Mouse (Mus musculus) megakaryocyte, embryonic 14.5 days (primary cell): ENCODE measurements at regions not wholly inside any gene's neighbourhood (a gene's known extent, or its start where the extent isn't known, plus 50 kb on each side); places are given as distances from the start of the nearest gene placed in this dataset.

Experiments
- H3K27me3 ChIP-seq: replicated peaks from 2 replicates; pipeline ENCODE3; 2012; ENCODE audit warnings: inconsistent platforms
- H3K36me3 ChIP-seq: replicated peaks from 2 replicates; pipeline ENCODE3; 2012; ENCODE audit warnings: low read length, inconsistent platforms, mixed read lengths
- H3K4me1 ChIP-seq: 2 replicates; pipeline ENCODE4 v1.6.1; 2012; ENCODE audit warnings: inconsistent platforms
- H3K4me3 ChIP-seq: replicated peaks from 2 replicates; pipeline ENCODE3; 2012; ENCODE audit warnings: moderate library complexity, mild to moderate bottlenecking, inconsistent platforms
- H3K9me3 ChIP-seq: 2 replicates; pipeline ENCODE4 v1.6.1; 2012; ENCODE audit warnings: inconsistent platforms
- FLI1 ChIP-seq: IDR thresholded peaks from 2 replicates; pipeline ENCODE4 v1.6.1; 2012; ENCODE audit warnings: low read length, inconsistent platforms, mixed read lengths
- GATA1 ChIP-seq: IDR thresholded peaks from 3 replicates; pipeline ENCODE4 v1.6.1; 2012; ENCODE audit warnings: mixed read lengths, low read length, inconsistent platforms, borderline replicate concordance

- peaks cover 87% of the 10 kb centered on the region for H3K4me1 ChIP-seq
- no peak overlapping the region for H3K4me3 ChIP-seq
- no peaks in the 10 kb centered on the region for H3K9me3 ChIP-seq
- no peaks in the 10 kb centered on the region for H3K36me3 ChIP-seq
- no peak for TF ChIP-seq GATA1
- TF ChIP-seq FLI1: no peak
- H3K27me3 ChIP-seq: peaks cover 10% of the 10 kb centered on the region
Observed at GRCm38 (mm10) chr16:21318009-21318639, 104.8 kb upstream of the Vps8 start.

- Histone ChIP-seq H3K9me3 (no peaks in the 10 kb centered on the region), H3K4me3 (peak overlapping the region; percentile 64), H3K4me1 (peaks cover 90% of the 10 kb centered on the region), H3K27me3 (peaks cover 8% of the 10 kb centered on the region), H3K36me3 (no peaks in the 10 kb centered on the region)
- TF ChIP-seq FLI1: no peak
- TF ChIP-seq GATA1: no peak
Observed at GRCm38 (mm10) chr16:21318640-21319365, 104.1 kb upstream of the Vps8 start.

GRCm38 (mm10) chr16:21320284-21320683 lies 102.6 kb upstream of the Vps8 start:
- TF ChIP-seq FLI1 (no peak), GATA1 (no peak)
- H3K4me3 ChIP-seq: no peak overlapping the region
- peaks cover 6% of the 10 kb centered on the region for H3K27me3 ChIP-seq
- peaks cover 98% of the 10 kb centered on the region for H3K4me1 ChIP-seq
- peaks cover under 1% of the 10 kb centered on the region; the same call in 1 of the 2 replicates for H3K9me3 ChIP-seq
- no peaks in the 10 kb centered on the region for H3K36me3 ChIP-seq

GRCm38 (mm10) chr16:21321188-21322070 lies 101.5 kb upstream of the Vps8 start:
- no peak overlapping the region for H3K4me3 ChIP-seq
- TF ChIP-seq GATA1 (no peak), FLI1 (no peak)
- peaks cover 7% of the 10 kb centered on the region for H3K9me3 ChIP-seq
- H3K4me1 ChIP-seq: peaks cover 90% of the 10 kb centered on the region
- H3K36me3 ChIP-seq: no peaks in the 10 kb centered on the region
- peaks cover 10% of the 10 kb centered on the region for H3K27me3 ChIP-seq

GRCm38 (mm10) chr16:21322437-21322836 lies 100.5 kb upstream of the Vps8 start:
- no peak overlapping the region for H3K4me3 ChIP-seq
- H3K27me3 ChIP-seq: peaks cover 10% of the 10 kb centered on the region
- peaks cover 80% of the 10 kb centered on the region for H3K4me1 ChIP-seq
- TF ChIP-seq GATA1: no peak
- TF ChIP-seq FLI1: no peak
- peaks cover 7% of the 10 kb centered on the region for H3K9me3 ChIP-seq
- no peaks in the 10 kb centered on the region for H3K36me3 ChIP-seq

GRCm38 (mm10) chr16:21323446-21324034 lies 99.4 kb upstream of the Vps8 start:
- TF ChIP-seq FLI1: no peak
- TF ChIP-seq GATA1: no peak
- H3K36me3 ChIP-seq: no peaks in the 10 kb centered on the region
- H3K4me1 ChIP-seq: peaks cover 69% of the 10 kb centered on the region
- peaks cover 10% of the 10 kb centered on the region for H3K27me3 ChIP-seq
- H3K9me3 ChIP-seq: peaks cover 7% of the 10 kb centered on the region
- no peak overlapping the region for H3K4me3 ChIP-seq

GRCm38 (mm10) chr16:21327969-21328368 lies 94.9 kb upstream of the Vps8 start:
- Histone ChIP-seq H3K36me3 (peaks cover 21% of the 10 kb centered on the region), H3K27me3 (peaks cover 4% of the 10 kb centered on the region), H3K4me1 (peaks cover 57% of the 10 kb centered on the region), H3K4me3 (no peak overlapping the region), H3K9me3 (peaks cover 7% of the 10 kb centered on the region)
- TF ChIP-seq GATA1: no peak
- no peak for TF ChIP-seq FLI1

- Histone ChIP-seq H3K4me3 (no peak overlapping the region), H3K9me3 (peaks cover 7% of the 10 kb centered on the region), H3K27me3 (peaks cover 4% of the 10 kb centered on the region), H3K36me3 (peaks cover 21% of the 10 kb centered on the region), H3K4me1 (peaks cover 52% of the 10 kb centered on the region)
- no peak for TF ChIP-seq GATA1
- TF ChIP-seq FLI1: no peak
Observed at GRCm38 (mm10) chr16:21329199-21329598, 93.7 kb upstream of the Vps8 start.

GRCm38 (mm10) chr16:21331229-21331628 lies 91.7 kb upstream of the Vps8 start:
- Histone ChIP-seq H3K27me3 (no peaks in the 10 kb centered on the region), H3K4me3 (peak overlapping the region; percentile 21), H3K36me3 (peaks cover 21% of the 10 kb centered on the region), H3K9me3 (no peaks in the 10 kb centered on the region), H3K4me1 (peaks cover 43% of the 10 kb centered on the region)
- TF ChIP-seq GATA1: no peak
- no peak for TF ChIP-seq FLI1

GRCm38 (mm10) chr16:21332411-21332810 lies 90.5 kb upstream of the Vps8 start:
- Histone ChIP-seq H3K36me3 (peaks cover 21% of the 10 kb centered on the region), H3K27me3 (no peaks in the 10 kb centered on the region), H3K4me3 (peak overlapping the region; percentile 97), H3K4me1 (peaks cover 49% of the 10 kb centered on the region), H3K9me3 (no peaks in the 10 kb centered on the region)
- no peak for TF ChIP-seq FLI1
- no peak for TF ChIP-seq GATA1
